Mouse (Mus musculus) kidney, embryonic 16.5 days (tissue): ENCODE results near the gene Six2. TPM values are rescaled to one million over a fixed set of nuclear protein-coding genes. Genes with fewer than 3 reads are reported as not detected.
A peak's percentile ranks its signal among the peaks of the same experiment; 100 is the strongest.

Experiments used
- ATAC-seq: fragments of 200-750 bp; cut with Nextera tagmentation; 2 replicates; pipeline ENCODE4 v1.8.0; 2017; ENCODE audit warnings: moderate TSS enrichment; ENCODE audit not compliant: low FRiP score, low TSS enrichment
- H3K27ac ChIP-seq: fragments of 300-500 bp; sonication (generic); 2 replicates; pipeline ENCODE4 v1.5.1; 2014; ENCODE audit warnings: low read length
- H3K27me3 ChIP-seq: fragments of 300-500 bp; sonication (generic); 2 replicates; pipeline ENCODE4 v1.6.1; 2014; ENCODE audit warnings: low read length, control low read depth, mixed read lengths; ENCODE audit not compliant: insufficient read depth
- H3K36me3 ChIP-seq: fragments of 300-500 bp; sonication (generic); 2 replicates; pipeline ENCODE4 v1.6.1; 2014; ENCODE audit warnings: low read length, control low read depth, mixed read lengths; ENCODE audit not compliant: insufficient read depth
- H3K4me1 ChIP-seq: fragments of 300-500 bp; sonication (generic); 2 replicates; pipeline ENCODE4 v1.6.1; 2014; ENCODE audit warnings: low read length, control low read depth, mixed read lengths; ENCODE audit not compliant: insufficient read depth
- H3K4me2 ChIP-seq: fragments of 300-500 bp; sonication (generic); replicated peaks from 2 replicates; pipeline ENCODE4 v1.6.1; 2014; ENCODE audit warnings: low read depth, low read length
- H3K4me3 ChIP-seq: fragments of 300-500 bp; sonication (generic); 2 replicates; pipeline ENCODE4 v1.5.1; 2014; ENCODE audit warnings: mild to moderate bottlenecking, low read length
- H3K9ac ChIP-seq: fragments of 300-500 bp; sonication (generic); replicated peaks from 2 replicates; pipeline ENCODE4 v1.6.1; 2014; ENCODE audit warnings: low read length
- H3K9me3 ChIP-seq: fragments of 300-500 bp; sonication (generic); 2 replicates; pipeline ENCODE4 v1.6.1; 2016; ENCODE audit warnings: low read length, control low read depth
- WGBS: fragments of 180-500 bp; shearing (Covaris S2); extraction: QIAGEN DNeasy Blood & Tissue Kit; methylation state at CpG from one replicate; pipeline ENCODE4 v1.1.7; 2014; 5-methylcytosine and 5-hydroxymethylcytosine counted together
- polyA plus RNA-seq: library from polyadenylated mRNA; unstranded; fragments of >200 nt; fragmentation: Nextera tagmentation; extraction: Ambion mirVana; gene quantifications from 2 replicates; pipeline ENCODE4 v1.2.1, GENCODE M21; 2015

The Six2 gene
- polyA plus RNA-seq, 1 experiment from 2014 or later, result 13.3 TPM

DNA sequence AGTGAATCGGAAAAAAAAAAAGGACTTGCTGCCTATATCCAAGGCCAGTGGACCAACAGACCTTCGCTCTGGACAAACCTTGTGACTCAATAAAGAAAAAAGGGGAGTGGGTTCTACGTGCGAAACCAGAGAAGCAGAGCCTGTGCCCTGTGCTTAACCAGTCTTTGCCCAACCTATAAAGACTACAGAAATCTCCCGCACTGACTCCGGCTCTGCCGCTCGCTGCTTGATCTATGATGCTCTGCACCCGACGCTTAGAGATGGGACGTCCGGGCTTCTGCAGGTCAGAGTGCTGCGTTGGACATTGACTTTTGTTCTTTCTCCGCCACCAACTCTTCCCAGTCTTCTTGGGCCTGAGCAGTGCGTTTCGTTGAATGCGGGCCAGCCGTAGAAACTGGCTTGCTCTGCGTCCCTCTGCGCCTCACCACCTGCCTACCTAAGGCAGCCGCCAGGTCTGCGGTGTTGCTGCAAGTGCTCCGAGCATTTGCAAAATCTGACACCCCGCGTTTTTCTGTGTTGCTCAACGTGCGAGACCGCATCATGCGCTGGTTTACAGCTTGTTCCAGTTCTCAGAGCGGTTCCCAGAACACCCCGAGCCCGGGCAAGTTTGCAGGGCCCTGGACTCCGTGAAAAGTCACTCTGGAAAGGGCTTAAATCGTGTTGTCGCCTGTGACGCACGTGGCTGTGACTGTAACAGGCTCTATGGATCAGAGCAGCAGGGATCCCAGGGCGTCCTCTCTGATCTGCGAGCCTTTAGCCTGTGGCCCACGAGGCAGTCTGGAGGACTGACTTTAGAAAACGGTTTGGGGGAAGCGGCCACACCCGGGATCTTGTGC is 3.8 kb upstream of the Six2 start:
- Histone ChIP-seq H3K27ac (peak overlapping the region; percentile 64), H3K4me3 (peak overlapping the region; percentile 38)
- WGBS, result 1% methylated on average over 43 of the region's 43 CpGs

DNA sequence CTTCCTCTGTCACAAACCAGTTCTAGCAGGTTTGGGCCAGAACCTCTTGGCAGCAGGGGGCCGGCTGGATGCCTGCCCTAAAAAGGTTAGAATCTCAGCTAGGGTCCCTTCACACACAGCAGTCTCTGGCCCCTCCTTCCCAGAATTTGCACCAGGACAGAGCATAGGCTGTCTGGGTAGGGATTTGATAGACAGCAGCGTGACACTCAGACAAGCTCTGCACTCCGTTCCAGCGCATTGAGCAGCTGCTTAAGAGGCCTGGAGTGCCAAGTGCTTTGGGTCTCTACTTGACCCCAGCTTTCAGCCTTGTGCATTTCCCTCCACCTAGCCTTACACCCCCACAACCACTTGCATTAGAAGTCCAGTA is 2.9 kb upstream of the Six2 start:
- WGBS, result 2% methylated on average over 4 of the region's 4 CpGs
- H3K27me3 ChIP-seq, result peaks cover 91% of the 10 kb centered on the region
- ATAC-seq, result peak; percentile 44
- peak overlapping the region; percentile 57 for H3K4me3 ChIP-seq
- no peak overlapping the region for H3K9ac ChIP-seq
- peak overlapping the region; percentile 73; the same call in 1 of the 2 replicates for H3K4me2 ChIP-seq
- H3K9me3 ChIP-seq, result peaks cover 5% of the 10 kb centered on the region; the same call in 1 of the 2 replicates
- peak overlapping the region; percentile 64 for H3K27ac ChIP-seq
- no peaks in the 10 kb centered on the region for H3K36me3 ChIP-seq
- peaks cover 25% of the 10 kb centered on the region for H3K4me1 ChIP-seq

More for the DNA sequence above, 3.8 kb upstream of the Six2 start:
- no peaks in the 10 kb centered on the region for H3K36me3 ChIP-seq
- H3K4me1 ChIP-seq, result peaks cover 25% of the 10 kb centered on the region
- H3K4me2 ChIP-seq, result peak overlapping the region; percentile 73
- peaks cover 5% of the 10 kb centered on the region; the same call in 1 of the 2 replicates for H3K9me3 ChIP-seq
- H3K9ac ChIP-seq, result peak overlapping the region; percentile 67
- no peak for ATAC-seq
- peaks cover 88% of the 10 kb centered on the region for H3K27me3 ChIP-seq

DNA sequence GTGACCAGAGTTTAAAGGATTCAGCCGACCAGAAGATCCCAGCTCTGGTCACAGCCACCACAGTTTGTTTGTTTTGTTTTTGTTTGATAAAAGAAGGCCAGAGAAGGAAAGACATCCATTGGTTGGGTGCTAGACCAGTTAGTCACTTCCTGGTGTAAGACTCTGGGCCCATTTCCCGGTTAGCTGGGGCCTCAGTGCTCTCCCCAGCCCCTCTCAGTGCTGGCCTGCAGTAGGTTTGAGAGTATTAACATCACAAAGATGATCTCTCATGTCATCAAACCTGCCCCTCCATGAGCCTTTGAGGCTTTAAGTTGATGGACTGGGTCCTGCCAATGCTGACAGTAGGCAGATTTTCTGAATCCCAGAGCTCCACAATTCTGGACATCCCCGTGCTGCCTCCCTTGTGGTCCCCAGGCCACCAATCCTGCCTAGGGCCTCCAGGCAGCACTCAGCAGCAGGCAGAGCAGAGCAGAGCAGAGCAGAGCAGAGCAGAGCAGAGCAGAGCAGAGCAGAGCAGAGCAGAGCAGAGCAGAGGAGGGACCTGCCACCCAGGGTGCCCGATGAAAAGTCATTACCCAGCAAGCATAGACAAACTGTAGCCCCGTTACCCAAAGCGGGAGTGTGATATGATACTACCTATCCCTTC is 2.4 kb upstream of the Six2 start:
- Histone ChIP-seq H3K27ac (peak overlapping the region; percentile 27), H3K4me2 (peak overlapping the region; percentile 73), H3K36me3 (no peaks in the 10 kb centered on the region), H3K27me3 (peaks cover 92% of the 10 kb centered on the region), H3K4me1 (peaks cover 25% of the 10 kb centered on the region), H3K9ac (peak overlapping the region; percentile 70), H3K4me3 (peak overlapping the region; percentile 57), H3K9me3 (peaks cover 5% of the 10 kb centered on the region; the same call in 1 of the 2 replicates)
- WGBS, result 10% methylated on average over 6 of the region's 6 CpGs
- no peak; the same call in 1 of the 2 replicates for ATAC-seq

DNA sequence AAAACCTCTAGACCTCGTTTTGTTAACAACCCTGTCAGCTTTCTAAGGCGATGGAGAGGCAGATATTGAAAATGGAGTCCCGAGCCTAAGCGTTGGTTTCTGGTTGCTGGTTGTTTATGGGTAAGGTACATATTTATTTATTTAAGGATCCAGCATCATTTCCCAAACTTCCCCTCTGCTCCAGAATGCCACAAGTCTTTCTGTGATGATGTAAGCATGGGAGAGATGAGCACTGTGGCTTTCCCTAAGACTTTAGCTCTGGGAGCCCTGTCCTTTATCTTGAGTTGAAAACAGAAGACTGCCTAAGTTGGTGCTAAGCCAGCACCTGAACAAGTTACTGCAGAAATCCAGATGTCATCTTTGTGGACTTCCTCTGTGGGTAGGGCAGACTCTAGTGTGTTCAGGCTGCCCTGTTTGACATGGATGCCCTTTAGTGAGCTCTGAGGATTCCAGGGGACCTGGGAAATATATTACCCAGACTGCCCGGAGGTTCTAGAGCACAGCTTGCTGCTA is 1.8 kb upstream of the Six2 start:
- Histone ChIP-seq H3K4me3 (peak overlapping the region; percentile 57), H3K4me2 (peak overlapping the region; percentile 73), H3K36me3 (no peaks in the 10 kb centered on the region), H3K9ac (peak overlapping the region; percentile 70), H3K27ac (peak overlapping the region; percentile 27), H3K9me3 (peaks cover 5% of the 10 kb centered on the region; the same call in 1 of the 2 replicates), H3K27me3 (peaks cover 95% of the 10 kb centered on the region), H3K4me1 (peaks cover 25% of the 10 kb centered on the region)
- WGBS, result 19% methylated on average over 5 of the region's 5 CpGs
- ATAC-seq, result no peak

DNA sequence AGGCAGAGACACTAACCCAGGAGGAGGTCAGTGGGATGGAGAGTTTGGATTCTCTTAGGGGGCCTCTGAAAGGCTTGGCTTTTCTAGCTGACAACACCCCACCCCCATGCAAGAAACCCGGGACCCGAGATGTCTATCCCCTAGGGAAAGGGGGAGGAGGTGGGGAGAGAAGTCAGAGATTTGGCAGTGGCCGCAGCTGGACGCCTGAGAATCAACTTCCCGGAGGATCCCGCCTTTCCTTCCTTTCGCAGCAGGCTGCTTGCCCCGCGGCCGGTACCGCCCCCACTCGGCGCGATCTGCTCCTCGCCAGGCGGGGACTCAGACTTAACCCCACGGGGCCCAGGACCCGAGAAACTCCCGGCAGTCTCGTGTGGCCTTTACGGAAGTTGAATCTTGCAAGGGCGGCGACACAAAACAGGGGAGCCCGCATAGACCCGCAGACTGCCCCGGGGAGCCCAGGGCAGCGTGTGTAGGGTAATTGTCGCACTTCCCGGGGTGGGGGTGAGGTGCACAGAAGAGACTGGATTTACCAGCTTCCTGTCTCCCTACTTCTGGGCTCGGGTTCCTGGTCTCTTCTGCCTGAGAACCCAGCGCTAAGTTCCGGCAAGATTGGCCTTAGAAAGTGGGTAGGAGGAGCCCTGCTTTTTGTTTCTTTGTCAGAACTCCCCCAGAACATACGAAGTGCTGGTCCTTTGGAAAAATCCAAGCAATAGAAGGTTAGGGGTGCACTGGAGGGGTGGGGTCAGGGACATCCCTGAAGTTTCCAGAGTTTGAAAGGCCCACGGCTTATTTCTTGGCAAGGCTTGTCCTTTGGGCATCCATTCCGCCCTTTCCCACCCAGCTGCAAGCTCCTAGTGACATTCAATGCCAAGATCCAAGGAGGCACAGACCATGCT is 1.1 kb upstream of the Six2 start:
- Histone ChIP-seq H3K4me1 (peaks cover 25% of the 10 kb centered on the region), H3K4me2 (peak overlapping the region; percentile 73), H3K27me3 (peaks cover 90% of the 10 kb centered on the region), H3K9me3 (no peaks in the 10 kb centered on the region), H3K36me3 (no peaks in the 10 kb centered on the region), H3K27ac (peak overlapping the region; percentile 27), H3K9ac (peak overlapping the region; percentile 70), H3K4me3 (peak overlapping the region; percentile 57)
- WGBS, result 1% methylated on average over 35 of the region's 35 CpGs
- peak; percentile 3; the same call in 1 of the 2 replicates for ATAC-seq

DNA sequence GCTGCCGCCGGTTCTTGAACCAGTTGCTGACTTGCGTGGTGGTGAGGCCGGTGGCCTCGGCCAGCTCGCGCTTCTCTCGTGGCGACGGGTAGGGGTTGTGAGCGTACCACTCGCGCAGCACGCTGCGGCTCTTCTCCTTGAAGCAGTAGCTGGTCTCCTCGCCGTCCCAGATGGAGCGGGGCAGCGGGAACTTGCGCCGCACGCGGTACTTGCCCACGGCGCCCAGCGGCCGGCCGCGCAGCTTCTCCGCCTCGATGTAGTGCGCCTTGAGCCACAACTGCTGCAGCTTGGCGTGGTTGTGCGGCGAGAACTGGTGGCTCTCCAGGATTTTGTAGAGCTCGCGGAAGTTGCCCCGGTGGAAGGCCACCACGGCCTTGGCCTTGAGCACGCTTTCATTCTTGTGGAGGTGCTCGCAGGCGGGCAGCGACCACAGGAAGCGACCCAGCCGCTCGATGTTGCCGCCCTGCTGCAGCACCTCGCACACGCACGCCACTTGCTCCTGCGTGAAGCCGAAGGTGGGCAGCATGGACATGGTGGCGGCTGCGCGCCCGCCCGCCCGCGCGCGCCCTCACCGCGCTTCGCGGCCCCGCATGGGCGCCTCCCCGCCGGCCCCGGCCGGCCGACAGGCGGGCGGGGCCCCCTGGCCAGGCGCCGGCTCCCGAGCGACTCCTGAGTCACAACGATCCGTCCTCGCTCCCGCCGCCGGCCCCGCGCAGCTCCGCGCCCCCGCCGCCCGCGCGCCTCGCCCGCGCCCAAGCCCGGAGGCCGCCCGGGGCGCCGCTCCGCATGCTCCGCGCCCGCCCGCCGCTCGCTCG is 446 bp downstream of the Six2 start:
- Histone ChIP-seq H3K27ac (peak overlapping the region; percentile 76), H3K4me1 (peaks cover 25% of the 10 kb centered on the region)
- WGBS, result under 1% methylated on average over 88 of the region's 109 CpGs

DNA sequence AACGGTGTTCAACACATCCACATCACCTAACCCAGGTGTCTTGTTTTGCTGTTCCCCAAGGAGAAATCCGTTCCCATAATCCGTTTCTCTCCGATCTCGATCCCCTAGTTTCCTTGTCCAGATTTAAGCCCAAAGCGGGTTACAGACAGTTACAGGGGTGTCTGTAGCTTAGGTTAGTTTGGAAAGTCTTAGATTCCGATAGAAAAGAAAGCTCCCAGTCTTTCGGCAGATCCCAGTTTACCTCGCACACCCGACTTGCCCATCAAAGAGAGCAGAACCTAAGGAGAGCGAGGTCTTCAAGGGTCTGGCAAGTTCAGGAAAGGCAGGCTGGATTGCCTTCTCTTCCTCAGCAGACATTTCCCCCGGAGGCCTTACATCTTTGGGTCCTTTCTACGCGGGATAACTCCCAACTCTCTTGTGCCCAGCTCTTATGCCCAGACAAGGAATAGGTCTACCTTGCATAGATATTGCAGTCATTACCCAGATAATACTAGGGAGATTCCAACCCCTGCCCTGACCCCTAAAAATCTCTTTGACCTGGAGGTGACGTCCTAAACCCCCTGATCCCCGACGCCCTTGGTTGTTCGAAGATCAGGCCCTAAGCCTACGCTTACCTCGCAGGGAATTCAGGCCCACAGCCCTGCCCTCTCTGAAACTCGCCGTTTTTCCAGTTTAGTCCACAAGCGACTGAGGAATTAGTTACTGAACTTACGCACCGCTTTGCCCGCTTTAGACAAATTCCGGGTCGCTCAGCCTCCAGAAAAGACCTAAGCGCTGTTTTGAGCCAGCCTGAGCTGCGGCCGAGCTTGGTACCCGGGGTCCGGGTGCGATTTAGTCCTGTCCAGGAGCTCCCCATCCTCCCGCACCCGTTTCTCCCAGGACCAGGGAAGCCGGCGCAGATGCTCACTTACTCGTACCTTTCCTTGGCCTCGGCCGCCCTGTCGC is 1.3 kb downstream of the Six2 start:
- H3K27me3 ChIP-seq, result peaks cover 87% of the 10 kb centered on the region
- peak overlapping the region; percentile 76 for H3K27ac ChIP-seq
- WGBS, result 3% methylated on average over 42 of the region's 42 CpGs
- no peaks in the 10 kb centered on the region for H3K9me3 ChIP-seq
- ATAC-seq, result no peak
- H3K36me3 ChIP-seq, result no peaks in the 10 kb centered on the region
- H3K4me2 ChIP-seq, result peak overlapping the region; percentile 73
- H3K4me3 ChIP-seq, result peak overlapping the region; percentile 57
- H3K9ac ChIP-seq, result peak overlapping the region; percentile 70
- H3K4me1 ChIP-seq, result peaks cover 22% of the 10 kb centered on the region

More for the DNA sequence above, 446 bp downstream of the Six2 start:
- H3K4me3 ChIP-seq, result peak overlapping the region; percentile 57
- H3K9me3 ChIP-seq, result no peaks in the 10 kb centered on the region
- ATAC-seq, result peak; percentile 47; the same call in 1 of the 2 replicates
- peak overlapping the region; percentile 70 for H3K9ac ChIP-seq
- no peaks in the 10 kb centered on the region for H3K36me3 ChIP-seq
- peaks cover 86% of the 10 kb centered on the region for H3K27me3 ChIP-seq
- peak overlapping the region; percentile 73 for H3K4me2 ChIP-seq

DNA sequence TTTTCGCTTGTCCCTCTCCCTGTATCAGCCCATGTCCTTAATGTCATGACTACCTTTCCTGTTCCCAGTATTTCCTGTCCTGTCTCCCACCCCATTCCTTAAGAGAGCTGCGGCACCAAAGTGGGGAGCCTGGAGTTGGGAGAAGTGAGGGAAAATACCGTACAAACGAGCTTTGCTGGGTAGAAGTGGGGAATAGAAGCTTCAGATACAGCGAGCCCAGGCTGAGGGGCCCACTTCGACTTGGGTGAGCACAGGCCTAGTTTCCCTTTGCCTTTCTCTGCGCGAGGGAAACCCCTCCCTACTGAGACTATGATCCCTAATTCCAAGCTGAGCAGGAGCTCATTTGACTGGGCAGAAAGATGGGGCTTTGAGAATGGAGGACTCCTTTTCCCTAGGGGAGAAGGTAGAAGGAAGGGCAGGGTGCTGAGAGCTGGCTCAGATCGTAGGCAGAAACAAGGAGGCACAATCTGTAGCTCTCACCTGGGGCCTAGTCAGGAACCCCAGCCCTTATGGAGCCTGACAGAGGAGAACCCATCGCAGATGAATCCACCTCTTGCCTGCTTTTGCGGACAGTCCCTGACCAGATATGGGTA is 2.3 kb downstream of the Six2 start:
- H3K4me3 ChIP-seq, result peak overlapping the region; percentile 57
- no peaks in the 10 kb centered on the region for H3K9me3 ChIP-seq
- peaks cover 88% of the 10 kb centered on the region for H3K27me3 ChIP-seq
- H3K36me3 ChIP-seq, result no peaks in the 10 kb centered on the region
- peak overlapping the region; percentile 70 for H3K9ac ChIP-seq
- 7% methylated on average over 11 of the region's 11 CpGs for WGBS
- H3K4me1 ChIP-seq, result peaks cover 22% of the 10 kb centered on the region
- 0 out of 2 replicates have a peak overlapping the region, but pooled peaks have one; percentile 21 for H3K27ac ChIP-seq
- no peak for ATAC-seq
- H3K4me2 ChIP-seq, result peak overlapping the region; percentile 73
